Mouse (Mus musculus) MEL (cell line): ENCODE data around the gene Cadps. TPM values are rescaled to one million over a fixed set of nuclear protein-coding genes. Genes with fewer than 3 reads are reported as not detected.

Experiments used
- DNase-seq: peaks from one replicate; pipeline ENCODE4 v3.0.0; 2011; ENCODE audit warnings: low read depth, low spot score
- H3K27ac ChIP-seq: 2 replicates; pipeline ENCODE4 v1.5.1; 2012; ENCODE audit warnings: low read depth, mild to moderate bottlenecking, control low read depth, low read length, moderate library complexity; ENCODE audit not compliant: control insufficient read depth
- H3K27me3 ChIP-seq, 2 experiments: fragments of 150-350 bp in 1 of 2; sonication (generic) in 1 of 2; 2 replicates each; pipeline ENCODE4 v1.6.1; 2012; ENCODE audit warnings: low read length in 2 of 2, mild to moderate bottlenecking in 2 of 2, improper control_type of control experiment in 1 of 2, moderate library complexity in 1 of 2; ENCODE audit not compliant: insufficient read depth in 2 of 2, control insufficient read depth in 1 of 2
- H3K36me3 ChIP-seq, 2 experiments: 2 replicates each; pipeline ENCODE4 v1.6.1; 2012 to 2014; ENCODE audit warnings: low read length in 2 of 2, improper control_type of control experiment in 1 of 2, inconsistent platforms in 1 of 2, mild to moderate bottlenecking in 1 of 2; ENCODE audit not compliant: insufficient read depth in 2 of 2, control insufficient read depth in 1 of 2
- H3K4me1 ChIP-seq, 2 experiments: fragments of 150-350 bp in 1 of 2; sonication (generic) in 1 of 2; 2 replicates each; pipeline ENCODE4 v1.6.1; 2012; ENCODE audit warnings: low read length in 2 of 2, improper control_type of control experiment in 1 of 2, mild to moderate bottlenecking in 1 of 2; ENCODE audit not compliant: insufficient read depth in 2 of 2, control insufficient read depth in 1 of 2
- H3K4me3 ChIP-seq, 2 experiments: fragments of 150-350 bp in 1 of 2; sonication (generic) in 1 of 2; 2 replicates each; pipeline ENCODE4 v1.5.1; 2012; ENCODE audit warnings: low read depth in 2 of 2, low read length in 2 of 2, mild to moderate bottlenecking in 2 of 2, moderate library complexity in 2 of 2, control low read depth in 1 of 2, improper control_type of control experiment in 1 of 2; ENCODE audit not compliant: control insufficient read depth in 1 of 2, insufficient read depth in 1 of 2
- H3K79me2 ChIP-seq: 2 replicates; pipeline ENCODE4 v1.6.1; 2012; ENCODE audit warnings: mild to moderate bottlenecking, low read length, moderate library complexity; ENCODE audit not compliant: control insufficient read depth, poor library complexity, insufficient read depth
- H3K9ac ChIP-seq: 2 replicates; pipeline ENCODE4 v1.6.1; 2012; ENCODE audit warnings: low read depth, mild to moderate bottlenecking, control low read depth, low read length, moderate library complexity; ENCODE audit not compliant: control insufficient read depth, poor library complexity, severe bottlenecking
- H3K9me3 ChIP-seq: fragments of 150-350 bp; sonication (generic); replicated peaks from 2 replicates; pipeline ENCODE4 v1.6.1; 2012; ENCODE audit warnings: mild to moderate bottlenecking, low read length, improper control_type of control experiment, moderate library complexity; ENCODE audit not compliant: insufficient read depth
- BHLHE40 ChIP-seq: IDR thresholded peaks from 2 replicates; pipeline ENCODE4 v1.6.1; 2012; ENCODE audit warnings: low read depth, mild to moderate bottlenecking, inconsistent platforms, low read length, improper control_type of control experiment, borderline replicate concordance
- CHD2 ChIP-seq: IDR thresholded peaks from 2 replicates; pipeline ENCODE4 v1.6.1; 2011; ENCODE audit warnings: low read length, improper control_type of control experiment
- CTCF ChIP-seq, 3 experiments: IDR thresholded peaks in 2 of 3; conservative IDR thresholded peaks in 1 of 3; 2 replicates each; pipeline ENCODE4 v1.5.1; 2011 to 2012; ENCODE audit warnings: low read length in 3 of 3, low read depth in 2 of 3, mild to moderate bottlenecking in 2 of 3, improper control_type of control experiment in 1 of 3, inconsistent platforms in 1 of 3, mixed read lengths in 1 of 3, moderate library complexity in 1 of 3; ENCODE audit not compliant: control insufficient read depth in 1 of 3, insufficient read depth in 1 of 3, poor library complexity in 1 of 3, severe bottlenecking in 1 of 3
- E2F4 ChIP-seq: IDR thresholded peaks from 2 replicates; pipeline ENCODE4 v1.6.1; 2011; ENCODE audit warnings: low read depth, low read length, improper control_type of control experiment, borderline replicate concordance
- ETS1 ChIP-seq: IDR thresholded peaks from 2 replicates; pipeline ENCODE4 v1.6.1; 2012; ENCODE audit warnings: low read depth, mild to moderate bottlenecking, inconsistent platforms, low read length, improper control_type of control experiment, moderate library complexity
- HCFC1 ChIP-seq: IDR thresholded peaks from 2 replicates; pipeline ENCODE4 v1.6.1; 2012; ENCODE audit warnings: low read depth, mild to moderate bottlenecking, inconsistent platforms, low read length, improper control_type of control experiment, moderate library complexity
- JUND ChIP-seq: IDR thresholded peaks from 2 replicates; pipeline ENCODE4 v1.6.1; 2011; ENCODE audit warnings: low read depth, mild to moderate bottlenecking, improper control_type of control experiment, low read length
- MYB ChIP-seq: IDR thresholded peaks from 2 replicates; pipeline ENCODE4 v1.6.1; 2011; ENCODE audit warnings: mild to moderate bottlenecking, low read depth, low read length, improper control_type of control experiment
- MYC ChIP-seq: IDR thresholded peaks from 2 replicates; pipeline ENCODE4 v1.6.1; 2011; ENCODE audit warnings: low read depth, mild to moderate bottlenecking, low read length, improper control_type of control experiment, moderate library complexity
- NELFE ChIP-seq: IDR thresholded peaks from 2 replicates; pipeline ENCODE4 v1.6.1; 2011; ENCODE audit warnings: low read depth, low read length, improper control_type of control experiment
- POLR2AphosphoS5 ChIP-seq: IDR thresholded peaks from 2 replicates; pipeline ENCODE4 v1.6.1; 2012; ENCODE audit warnings: low read depth, borderline replicate concordance, mild to moderate bottlenecking, inconsistent platforms, low read length, moderate library complexity, mixed read lengths
- SMC3 ChIP-seq: IDR thresholded peaks from 2 replicates; pipeline ENCODE4 v1.6.1; 2011; ENCODE audit warnings: low read depth, low read length, improper control_type of control experiment
- TBP ChIP-seq: IDR thresholded peaks from 2 replicates; pipeline ENCODE4 v1.8.0; 2011; ENCODE audit warnings: low read depth, low read length, improper control_type of control experiment
- UBTF ChIP-seq: IDR thresholded peaks from 2 replicates; pipeline ENCODE4 v1.6.1; 2012; ENCODE audit warnings: low read depth, mild to moderate bottlenecking, inconsistent platforms, low read length, improper control_type of control experiment, moderate library complexity, borderline replicate concordance; ENCODE audit not compliant: insufficient read depth
- USF1 ChIP-seq: IDR thresholded peaks from 2 replicates; pipeline ENCODE4 v1.6.1; 2014; ENCODE audit warnings: low read depth, mild to moderate bottlenecking, inconsistent platforms, low read length, improper control_type of control experiment, moderate library complexity
- ZKSCAN1 ChIP-seq: IDR thresholded peaks from 2 replicates; pipeline ENCODE4 v1.6.1; 2012; ENCODE audit warnings: low read depth, mild to moderate bottlenecking, inconsistent platforms, low read length, improper control_type of control experiment, moderate library complexity
- ZMIZ1 ChIP-seq: IDR thresholded peaks from 2 replicates; pipeline ENCODE4 v1.6.1; 2012; ENCODE audit warnings: low read depth, mild to moderate bottlenecking, inconsistent platforms, low read length, improper control_type of control experiment, moderate library complexity
- ZNF384 ChIP-seq: IDR thresholded peaks from 2 replicates; pipeline ENCODE4 v1.6.1; 2012; ENCODE audit warnings: low read depth, mild to moderate bottlenecking, inconsistent platforms, low read length, improper control_type of control experiment
- polyA plus RNA-seq, 2 experiments: library from polyadenylated mRNA; stranded (reverse) in 1 of 2; unstranded in 1 of 2; fragments of >175 nt in 1 of 2; fragments of >200 nt in 1 of 2; gene quantifications; 2 replicates each; pipeline versions ENCODE4 v1.2.1 to v1.2.4; 2012; ENCODE audit warnings: low replicate concordance in 2 of 2, low read depth in 1 of 2; ENCODE audit not compliant: insufficient read length in 2 of 2, insufficient read depth in 1 of 2, missing spikeins in 1 of 2
- total RNA-seq: library from RNA; depleted of rRNA; stranded (reverse); fragments of 300-350 nt; gene quantifications from 2 replicates; pipeline ENCODE4 v1.2.3, GENCODE M21; 2012

Gene Cadps
- total and polyA plus RNA-seq, 3 experiments, result not detected

DNA sequence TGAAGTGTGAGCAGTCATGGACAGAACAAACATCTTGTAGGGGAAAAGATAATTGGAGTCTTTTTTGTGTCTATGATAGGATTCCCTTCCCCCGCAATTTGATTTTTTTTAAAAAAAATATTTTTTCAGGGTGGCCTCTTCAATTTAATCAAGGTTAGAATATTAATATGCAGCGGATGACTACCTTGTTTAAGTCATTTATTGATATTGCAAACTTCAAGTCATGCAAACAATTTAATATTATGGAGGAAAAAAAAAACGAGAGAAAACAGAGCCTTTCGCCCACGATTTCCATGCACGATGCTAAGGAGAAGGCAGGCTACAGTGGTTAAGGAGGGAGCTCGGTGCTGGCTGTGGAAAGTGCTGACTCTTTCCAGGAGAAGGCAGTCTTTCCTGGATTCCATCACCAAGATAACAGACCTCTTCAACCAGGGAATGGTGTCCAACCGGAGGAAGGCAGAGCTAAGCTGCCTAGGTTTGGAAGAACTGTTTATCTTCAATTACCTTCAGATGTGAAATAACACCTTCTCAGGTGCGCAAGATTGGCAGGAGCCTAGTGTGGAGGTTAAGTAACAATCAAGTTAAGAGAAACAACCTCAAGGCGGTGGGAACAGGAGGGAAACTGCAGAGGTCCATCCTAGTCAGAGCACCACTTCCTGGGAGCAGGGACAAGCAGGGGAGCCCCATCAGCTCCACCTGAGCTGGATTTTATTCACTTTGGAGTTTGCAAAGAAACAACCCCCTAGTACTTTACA, 483.9 kb downstream of the Cadps start:
- no peak overlapping the region for H3K4me3 ChIP-seq
- no peaks in the 10 kb centered on the region for H3K4me1 ChIP-seq
- no peaks in the 10 kb centered on the region for H3K9me3 ChIP-seq
- no peaks in the 10 kb centered on the region for H3K36me3 ChIP-seq
- DNase-seq, result no peak
- H3K27ac ChIP-seq, result no peak overlapping the region
- no peaks in the 10 kb centered on the region for H3K27me3 ChIP-seq
- no peaks in the 10 kb centered on the region for H3K79me2 ChIP-seq
- TF ChIP-seq ETS1 (no peak), ZNF384 (no peak), MYB (no peak), ZMIZ1 (no peak), ZKSCAN1 (no peak)
- H3K9ac ChIP-seq, result no peak overlapping the region

DNA sequence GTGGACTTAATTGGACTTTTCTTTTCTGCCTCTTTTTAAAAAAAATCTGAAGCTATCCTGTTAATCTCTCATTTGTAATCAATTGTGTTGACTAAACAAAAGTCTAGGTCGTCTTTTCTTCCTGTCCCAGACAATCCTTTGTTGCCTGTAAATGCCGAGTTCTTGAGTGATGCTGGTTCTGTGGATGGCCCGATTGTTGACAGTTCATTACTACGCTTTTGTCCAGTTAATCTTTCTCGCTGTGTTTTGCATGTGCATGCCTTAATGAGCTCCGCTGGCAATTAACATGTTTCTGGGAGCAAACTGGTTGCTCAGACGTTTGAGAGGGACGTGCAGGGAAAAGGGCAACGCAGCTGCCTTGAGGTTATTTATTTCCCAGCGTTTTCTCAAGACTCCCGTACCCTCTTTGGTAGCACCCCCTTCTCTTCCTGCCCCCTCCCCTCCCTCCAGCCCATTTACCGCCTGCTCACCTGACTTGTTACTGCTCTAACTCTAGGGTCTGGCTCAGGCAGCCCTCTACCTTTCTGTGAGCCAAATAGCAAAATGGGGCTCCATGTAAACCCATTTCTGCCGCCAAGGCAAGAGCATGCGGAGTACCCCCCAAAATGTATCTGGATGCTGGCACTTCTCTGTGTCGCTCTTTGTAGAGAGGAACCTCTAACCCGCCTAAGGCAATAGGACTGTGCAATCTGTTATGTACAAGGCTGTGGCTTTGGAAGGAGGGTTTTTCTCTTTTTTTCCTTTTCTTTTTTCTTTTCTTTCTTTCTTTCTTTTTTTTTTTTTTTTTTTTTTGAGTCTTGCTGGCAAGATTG, 484.7 kb downstream of the Cadps start:
- H3K27me3 ChIP-seq, result no peaks in the 10 kb centered on the region

DNA sequence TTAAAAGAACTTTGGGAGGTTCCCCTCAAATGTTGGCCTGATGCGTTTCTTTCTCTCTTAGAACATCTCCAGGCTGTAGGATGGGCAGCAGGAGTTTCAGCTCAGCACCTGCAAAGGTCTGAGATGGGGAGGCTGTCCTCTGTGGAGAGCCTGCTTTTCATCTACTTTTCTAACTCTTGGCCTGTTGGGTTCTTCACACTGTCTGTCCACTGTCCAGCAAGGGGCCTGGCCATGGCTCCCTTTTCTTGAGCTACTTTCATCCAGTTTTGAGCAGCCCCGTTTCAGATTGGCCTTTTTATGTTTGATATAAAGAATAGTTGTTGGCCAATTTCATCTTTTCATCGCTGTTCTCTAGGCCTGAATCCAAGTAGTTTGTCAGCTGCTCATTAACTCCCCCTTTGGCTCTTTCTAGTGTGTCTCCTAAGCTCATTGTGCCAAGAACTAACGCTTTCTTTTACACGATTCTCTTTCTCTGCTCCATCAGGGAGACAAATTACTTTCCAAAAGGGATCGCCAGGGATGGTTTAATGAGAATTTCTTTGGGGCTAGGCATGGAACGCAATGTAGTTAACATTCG, 485.4 kb downstream of the Cadps start:
- Histone ChIP-seq H3K27ac (no peak overlapping the region), H3K4me3 (no peak overlapping the region), H3K4me1 (no peaks in the 10 kb centered on the region), H3K27me3 (no peaks in the 10 kb centered on the region), H3K79me2 (no peaks in the 10 kb centered on the region), H3K9ac (no peak overlapping the region)
- no peak for DNase-seq
- TF ChIP-seq HCFC1, result no peak
- no peak for TF ChIP-seq UBTF
- TF ChIP-seq CHD2, result no peak
- no peak for TF ChIP-seq BHLHE40
- no peak for TF ChIP-seq CTCF (IDR thresholded peaks at IDR 0.05 in 2 of 3, conservative IDR thresholded peaks at IDR 0.05 in 1 of 3; ENCODE audit: control insufficient read depth in 1 of 3, insufficient read depth in 1 of 3, low read depth in 2 of 3, low read length in 3 of 3, poor library complexity in 1 of 3, severe bottlenecking in 1 of 3)
- TF ChIP-seq SMC3, result no peak
- TF ChIP-seq NELFE, result no peak
- TF ChIP-seq, all 39 proteins: peak for 0
- no peaks in the 10 kb centered on the region for H3K36me3 ChIP-seq
- H3K9me3 ChIP-seq, result no peaks in the 10 kb centered on the region

More for the DNA sequence above, 484.7 kb downstream of the Cadps start:
- no peaks in the 10 kb centered on the region for H3K9me3 ChIP-seq
- no peak overlapping the region for H3K4me3 ChIP-seq
- H3K27ac ChIP-seq, result no peak overlapping the region
- no peak for TF ChIP-seq TBP
- TF ChIP-seq UBTF, result no peak
- no peak for TF ChIP-seq MYC
- no peak for TF ChIP-seq BHLHE40
- TF ChIP-seq HCFC1, result no peak
- TF ChIP-seq USF1, result no peak
- TF ChIP-seq POLR2AphosphoS5, result no peak
- no peak for TF ChIP-seq JUND
- no peak for TF ChIP-seq E2F4
- DNase-seq, result no peak
- H3K79me2 ChIP-seq, result no peaks in the 10 kb centered on the region
- no peaks in the 10 kb centered on the region for H3K36me3 ChIP-seq
- no peaks in the 10 kb centered on the region for H3K4me1 ChIP-seq
- H3K9ac ChIP-seq, result no peak overlapping the region
